Mouse (Mus musculus) kidney, postnatal 0 days (tissue): ENCODE results near the gene Irf2bp2. TPM values are rescaled to one million over a fixed set of nuclear protein-coding genes. Genes with fewer than 3 reads are reported as not detected.

Experiments
- ATAC-seq: fragments of 200-750 bp; cut with Nextera tagmentation; replicated peaks from 2 replicates; pipeline ENCODE4 v1.8.0; 2017; ENCODE audit warnings: low read depth, moderate number of reproducible peaks, moderate TSS enrichment, moderate library complexity; ENCODE audit not compliant: low FRiP score
- DNase-seq: peaks from one replicate; pipeline ENCODE4 v3.0.0-alpha.2; 2016; ENCODE audit warnings: low spot score
- H3K27ac ChIP-seq: fragments of 300-500 bp; sonication (generic); 2 replicates; pipeline ENCODE4 v1.5.1; 2014; ENCODE audit warnings: mild to moderate bottlenecking
- H3K27me3 ChIP-seq: fragments of 300-500 bp; sonication (generic); 2 replicates; pipeline ENCODE4 v1.6.1; 2014; ENCODE audit warnings: low read length, mixed read lengths; ENCODE audit not compliant: insufficient read depth
- H3K36me3 ChIP-seq: fragments of 300-500 bp; sonication (generic); 2 replicates; pipeline ENCODE4 v1.6.1; 2014; ENCODE audit warnings: low read length, mixed read lengths; ENCODE audit not compliant: insufficient read depth
- H3K4me1 ChIP-seq: fragments of 300-500 bp; sonication (generic); replicated peaks from 2 replicates; pipeline ENCODE4 v1.6.1; 2014; ENCODE audit warnings: antibody characterized with exemption, low read length, mixed read lengths; ENCODE audit not compliant: insufficient read depth
- H3K4me2 ChIP-seq: fragments of 300-500 bp; sonication (generic); 2 replicates; pipeline ENCODE4 v1.6.1; 2014; ENCODE audit warnings: mild to moderate bottlenecking, low read length, moderate library complexity, mixed read lengths
- H3K4me3 ChIP-seq: fragments of 300-500 bp; sonication (generic); replicated peaks from 2 replicates; pipeline ENCODE4 v1.5.1; 2014; ENCODE audit warnings: low read depth, low read length
- H3K9ac ChIP-seq: fragments of 300-500 bp; sonication (generic); 2 replicates; pipeline ENCODE4 v1.6.1; 2014; ENCODE audit warnings: low read depth, low read length
- H3K9me3 ChIP-seq: fragments of 300-500 bp; sonication (generic); replicated peaks from 2 replicates; pipeline ENCODE4 v1.6.1; 2016; ENCODE audit warnings: low read length, inconsistent platforms, mixed read lengths
- CTCF ChIP-seq: IDR thresholded peaks from 2 replicates; pipeline ENCODE4 v1.5.1; 2016; ENCODE audit warnings: antibody characterized with exemption, low read depth, mild to moderate bottlenecking, moderate library complexity
- WGBS: fragments of 180-500 bp; shearing (Covaris S2); extraction: QIAGEN DNeasy Blood & Tissue Kit; methylation state at CpG from one replicate; pipeline ENCODE4 v1.1.7; 2014; 5-methylcytosine and 5-hydroxymethylcytosine counted together
- polyA plus RNA-seq: library from polyadenylated mRNA; unstranded; fragments of >200 nt; fragmentation: Nextera tagmentation; extraction: Ambion mirVana; gene quantifications from 2 replicates; pipeline ENCODE4 v1.2.1, GENCODE M21; 2015

Irf2bp2 gene
- polyA plus RNA-seq, 1 experiment from 2014 or later, result 15.6 TPM

GRCm38 (mm10) chr8:126561316-126561841 is 32.4 kb downstream of the Irf2bp2 start:
- Histone ChIP-seq H3K4me2 (no peak overlapping the region), H3K9ac (no peak overlapping the region), H3K4me3 (no peak overlapping the region), H3K27ac (no peak overlapping the region), H3K9me3 (no peaks in the 10 kb centered on the region), H3K27me3 (no peaks in the 10 kb centered on the region), H3K4me1 (peaks cover 7% of the 10 kb centered on the region), H3K36me3 (no peaks in the 10 kb centered on the region)
- no peak for ATAC-seq
- DNase-seq, result no peak
- TF ChIP-seq CTCF, result no peak
- 86% methylated on average over 4 of the region's 4 CpGs for WGBS

- Histone ChIP-seq H3K4me3 (no peak overlapping the region), H3K27ac (no peak overlapping the region), H3K9ac (no peak overlapping the region), H3K4me1 (no peaks in the 10 kb centered on the region), H3K27me3 (no peaks in the 10 kb centered on the region), H3K9me3 (no peaks in the 10 kb centered on the region), H3K36me3 (no peaks in the 10 kb centered on the region), H3K4me2 (no peak overlapping the region)
- WGBS, result 85% methylated on average over 13 of the region's 13 CpGs
- ATAC-seq (no peak), DNase-seq (no peak)
- no peak for TF ChIP-seq CTCF
Measured at GRCm38 (mm10) chr8:126558400-126558953, 35.3 kb downstream of the Irf2bp2 start.

DNA sequence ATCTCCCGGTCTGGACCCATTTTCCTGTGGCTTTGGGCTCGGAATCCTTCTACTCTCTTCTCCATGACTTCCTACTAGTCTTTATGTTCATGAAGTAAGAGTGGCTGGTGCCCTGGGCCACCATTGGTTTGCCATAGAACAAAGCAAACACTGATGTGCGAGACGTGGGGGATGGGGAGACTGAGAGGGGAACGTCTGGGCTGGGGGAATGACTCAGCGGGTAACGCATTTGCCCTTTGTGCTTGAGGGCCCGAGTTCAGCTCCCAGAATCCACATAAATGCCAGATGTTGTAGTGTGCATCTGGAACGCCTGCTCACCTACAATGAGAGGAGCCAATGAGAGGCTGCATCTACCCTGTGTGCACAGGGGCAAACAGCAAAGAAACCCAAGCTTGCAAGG is 36.4 kb downstream of the Irf2bp2 start:
- no peak overlapping the region for H3K9ac ChIP-seq
- H3K36me3 ChIP-seq, result no peaks in the 10 kb centered on the region
- no peaks in the 10 kb centered on the region for H3K9me3 ChIP-seq
- 52% methylated on average over 9 of the region's 9 CpGs for WGBS
- TF ChIP-seq CTCF, result no peak
- H3K27me3 ChIP-seq, result no peaks in the 10 kb centered on the region
- H3K4me2 ChIP-seq, result no peak overlapping the region
- H3K4me1 ChIP-seq, result no peaks in the 10 kb centered on the region
- H3K27ac ChIP-seq, result no peak overlapping the region
- no peak overlapping the region for H3K4me3 ChIP-seq
- ATAC-seq, result no peak
- DNase-seq, result no peak

DNA sequence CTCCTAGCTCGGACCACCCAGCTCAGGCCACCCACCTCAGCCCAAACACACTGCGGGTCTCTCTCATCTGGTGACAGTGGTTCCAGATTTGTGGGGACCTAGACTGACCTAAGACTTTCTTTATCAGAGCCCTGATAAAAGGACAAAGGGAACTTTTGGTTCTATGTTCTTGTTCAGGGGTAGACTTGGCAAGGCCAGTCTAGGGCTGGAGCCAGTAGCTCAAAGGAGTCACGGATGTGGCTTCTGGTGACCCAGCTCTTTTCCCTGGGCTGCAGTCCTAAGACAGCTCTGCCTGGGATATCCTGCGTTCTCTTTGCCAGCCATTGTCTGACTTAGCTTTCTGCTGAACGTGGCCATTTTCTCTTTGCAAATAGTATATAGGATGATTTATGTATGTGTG is 37.1 kb downstream of the Irf2bp2 start:
- Histone ChIP-seq H3K4me1 (no peaks in the 10 kb centered on the region), H3K4me2 (no peak overlapping the region), H3K9ac (no peak overlapping the region), H3K27ac (no peak overlapping the region), H3K36me3 (no peaks in the 10 kb centered on the region), H3K9me3 (no peaks in the 10 kb centered on the region), H3K4me3 (no peak overlapping the region), H3K27me3 (no peaks in the 10 kb centered on the region)
- DNase-seq (no peak), ATAC-seq (no peak)
- WGBS, result 79% methylated on average over 5 of the region's 5 CpGs
- TF ChIP-seq CTCF, result no peak

GRCm38 (mm10) chr8:126554741-126555140 is 39.0 kb downstream of the Irf2bp2 start:
- no peaks in the 10 kb centered on the region for H3K36me3 ChIP-seq
- H3K4me2 ChIP-seq, result no peak overlapping the region
- DNase-seq (no peak), ATAC-seq (no peak)
- no peak overlapping the region for H3K27ac ChIP-seq
- no peaks in the 10 kb centered on the region for H3K9me3 ChIP-seq
- no peak for TF ChIP-seq CTCF
- no peaks in the 10 kb centered on the region for H3K4me1 ChIP-seq
- H3K9ac ChIP-seq, result no peak overlapping the region
- WGBS, result 86% methylated on average over 4 of the region's 4 CpGs
- no peak overlapping the region for H3K4me3 ChIP-seq
- H3K27me3 ChIP-seq, result no peaks in the 10 kb centered on the region

GRCm38 (mm10) chr8:126551871-126552270 is 41.9 kb downstream of the Irf2bp2 start:
- Histone ChIP-seq H3K36me3 (no peaks in the 10 kb centered on the region), H3K27me3 (no peaks in the 10 kb centered on the region), H3K4me2 (no peak overlapping the region), H3K9ac (no peak overlapping the region), H3K4me1 (no peaks in the 10 kb centered on the region), H3K4me3 (no peak overlapping the region), H3K27ac (no peak overlapping the region), H3K9me3 (no peaks in the 10 kb centered on the region)
- DNase-seq (no peak), ATAC-seq (no peak)
- no peak for TF ChIP-seq CTCF
- WGBS, result 84% methylated on average over 4 of the region's 4 CpGs

- TF ChIP-seq CTCF, result no peak
- Histone ChIP-seq H3K9ac (no peak overlapping the region), H3K9me3 (no peaks in the 10 kb centered on the region), H3K27me3 (no peaks in the 10 kb centered on the region), H3K4me1 (no peaks in the 10 kb centered on the region), H3K36me3 (no peaks in the 10 kb centered on the region), H3K4me2 (no peak overlapping the region), H3K27ac (no peak overlapping the region), H3K4me3 (no peak overlapping the region)
- 51% methylated on average over 5 of the region's 5 CpGs for WGBS
- ATAC-seq, result no peak
- no peak for DNase-seq
Measured at GRCm38 (mm10) chr8:126550944-126551357, 42.8 kb downstream of the Irf2bp2 start.
